Mouse (Mus musculus) heart, adult 2 months (tissue): Measurements from ENCODE around the gene Pde8a. TPM values are rescaled to one million over a fixed set of nuclear protein-coding genes. Genes with fewer than 3 reads are reported as not detected.

ENCODE experiments used
- DNase-seq, 2 experiments: peaks; one replicate each; pipeline ENCODE4 v3.0.0; 2021
- H3K27ac ChIP-seq: fragments of 200-600 bp; 2 replicates; pipeline ENCODE4 v1.8.1; 2022
- H3K27me3 ChIP-seq: fragments of 200-500 bp; 2 replicates; pipeline ENCODE4 v1.6.1; 2012; ENCODE audit warnings: mild to moderate bottlenecking, low read length, inconsistent platforms, mixed read lengths; ENCODE audit not compliant: control insufficient read depth, insufficient read depth
- H3K36me3 ChIP-seq: fragments of 200-500 bp; 2 replicates; pipeline ENCODE4 v1.6.1; 2012; ENCODE audit warnings: low read length, inconsistent platforms; ENCODE audit not compliant: control insufficient read depth, insufficient read depth
- H3K4me1 ChIP-seq: fragments of 200-500 bp; 2 replicates; pipeline ENCODE4 v1.6.1; 2011; ENCODE audit warnings: low read length; ENCODE audit not compliant: control insufficient read depth, insufficient read depth
- H3K4me3 ChIP-seq: fragments of 200-600 bp; 2 replicates; pipeline ENCODE4 v1.8.1; 2022
- H3K79me2 ChIP-seq: fragments of 200-500 bp; replicated peaks from 2 replicates; pipeline ENCODE4 v1.6.1; 2012; ENCODE audit warnings: mild to moderate bottlenecking, inconsistent platforms, low read length, moderate library complexity, mixed read lengths; ENCODE audit not compliant: control insufficient read depth, insufficient read depth
- H3K9ac ChIP-seq: fragments of 200-500 bp; 2 replicates; pipeline ENCODE4 v1.6.1; 2012; ENCODE audit warnings: low read depth, mild to moderate bottlenecking, control low read depth, inconsistent platforms, low read length, mixed read lengths
- CTCF ChIP-seq: fragments of 200-600 bp; IDR thresholded peaks from 2 replicates; pipeline ENCODE4 v1.8.1; 2022; ENCODE audit warnings: antibody characterized with exemption, mild to moderate bottlenecking, moderate library complexity
- EP300 ChIP-seq: fragments of 200-500 bp; IDR thresholded peaks from 2 replicates; pipeline ENCODE4 v1.6.1; 2011; ENCODE audit warnings: low read depth, low read length, control low read depth; ENCODE audit not compliant: insufficient read depth
- POLR2A ChIP-seq: fragments of 200-500 bp; IDR thresholded peaks from 2 replicates; pipeline ENCODE4 v1.6.1; 2011; ENCODE audit warnings: mild to moderate bottlenecking, low read depth, low read length, control low read depth; ENCODE audit not compliant: insufficient read depth
- WGBS: fragments of 180-500 bp; shearing (Covaris S2); methylation state at CpG from one replicate; pipeline ENCODE4 v1.1.7; 2018; 5-methylcytosine and 5-hydroxymethylcytosine counted together
- intact Hi-C: fragments of 180-260 bp; cut with DNase I; formaldehyde crosslinking; loops from one replicate; pipeline ENCODE4 v1.15.1; 2025
- polyA plus RNA-seq: library from polyadenylated mRNA; depleted of rRNA; stranded (reverse); fragments of >200 nt; gene quantifications from 2 replicates; pipeline ENCODE4 v1.2.3, GENCODE M21; 2012
- total RNA-seq, 2 experiments: library from RNA; stranded (reverse); gene quantifications; 2 replicates each; pipeline ENCODE4 v1.2.3; 2021

Pde8a gene
- total and polyA plus RNA-seq, 3 experiments: 7.8 to 13.0 (median 12.2) TPM

DNA sequence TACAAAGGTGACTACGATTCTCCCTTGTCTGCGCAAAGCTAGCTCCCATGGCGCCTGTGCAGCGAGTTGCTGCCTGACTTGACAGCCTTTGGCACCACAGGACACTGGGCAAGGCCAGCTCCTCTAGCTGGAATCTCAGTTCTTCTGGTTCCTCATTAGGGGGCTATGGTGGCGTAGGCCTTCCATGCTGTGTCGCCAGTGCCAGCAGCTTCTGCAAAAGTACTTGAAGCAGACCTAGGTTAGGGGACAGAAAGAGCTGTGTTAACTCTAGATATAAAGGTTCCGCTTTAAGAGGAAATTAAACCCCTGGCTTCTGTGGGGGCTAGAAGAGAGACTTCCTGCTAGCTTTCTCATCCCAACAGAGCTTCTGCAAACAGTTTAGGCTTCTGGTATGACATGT is 134.8 kb downstream of the Pde8a start:
- H3K79me2 ChIP-seq: no peaks in the 10 kb centered on the region
- no peak overlapping the region for H3K4me3 ChIP-seq
- intact Hi-C loops: loop anchor here (5.0 kb wide), 2 partner anchors 174 to 1326 kb away; partner anchors contain the start of gene Zfp710
- no peak for DNase-seq
- H3K36me3 ChIP-seq: peaks cover 4% of the 10 kb centered on the region; the same call in 1 of the 2 replicates
- no peak for TF ChIP-seq CTCF
- no peak for TF ChIP-seq EP300
- TF ChIP-seq POLR2A: no peak
- H3K27ac ChIP-seq: no peak overlapping the region
- H3K9ac ChIP-seq: no peak overlapping the region
- WGBS: 68% methylated on average over 7 of the region's 7 CpGs
- peaks cover 5% of the 10 kb centered on the region for H3K4me1 ChIP-seq
- H3K27me3 ChIP-seq: no peaks in the 10 kb centered on the region

DNA sequence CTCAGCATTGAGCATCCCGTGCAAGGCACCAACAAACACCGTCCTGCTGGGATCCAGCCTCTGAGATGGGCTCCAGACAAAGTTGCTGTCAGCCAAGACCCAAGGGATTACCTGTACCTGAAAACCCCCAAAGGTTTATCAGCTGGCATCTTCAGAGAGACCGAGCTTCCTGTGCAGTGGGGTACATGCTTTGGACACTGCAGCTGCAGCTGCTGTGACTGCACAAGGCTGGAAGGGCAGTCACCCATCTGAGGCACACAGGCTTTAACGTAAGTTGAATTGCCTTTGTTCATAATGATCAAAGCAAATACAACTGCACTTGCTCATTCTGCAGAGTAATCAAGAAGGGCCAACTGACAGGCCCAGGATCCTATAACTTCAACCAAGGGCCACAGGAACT is 138.4 kb downstream of the Pde8a start:
- no peak overlapping the region for H3K4me3 ChIP-seq
- intact Hi-C loops: no loop called here
- no peaks in the 10 kb centered on the region for H3K36me3 ChIP-seq
- TF ChIP-seq CTCF: no peak
- TF ChIP-seq EP300: no peak
- TF ChIP-seq POLR2A: no peak
- no peak overlapping the region for H3K9ac ChIP-seq
- H3K79me2 ChIP-seq: no peaks in the 10 kb centered on the region
- H3K4me1 ChIP-seq: no peaks in the 10 kb centered on the region
- H3K27ac ChIP-seq: no peak overlapping the region
- DNase-seq: no peak
- 87% methylated on average over 4 of the region's 4 CpGs for WGBS
- no peaks in the 10 kb centered on the region for H3K27me3 ChIP-seq

DNA sequence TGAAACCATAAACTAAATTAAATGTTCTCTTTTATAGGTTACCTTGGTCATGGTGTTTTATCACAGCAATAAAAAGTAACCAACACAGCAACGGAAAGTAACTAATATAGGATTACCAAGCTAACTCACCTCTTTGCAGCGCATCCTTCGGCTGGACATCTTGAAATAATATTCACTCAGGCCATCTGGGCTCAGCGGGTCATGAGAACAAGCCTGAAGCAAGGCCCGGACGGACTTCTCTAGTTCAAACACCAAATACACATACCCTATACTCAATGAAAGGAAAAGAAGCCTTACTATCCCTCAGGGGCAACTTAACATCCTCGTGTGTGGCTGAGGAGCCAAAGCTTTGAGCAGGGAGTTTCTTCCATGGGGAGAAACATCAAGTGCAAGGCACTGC is 142.3 kb downstream of the Pde8a start:
- H3K9ac ChIP-seq: no peak overlapping the region
- intact Hi-C loops: no loop called here
- H3K4me3 ChIP-seq: no peak overlapping the region
- TF ChIP-seq CTCF: no peak
- no peak for TF ChIP-seq EP300
- no peak for TF ChIP-seq POLR2A
- no peak for DNase-seq
- H3K36me3 ChIP-seq: no peaks in the 10 kb centered on the region
- no peaks in the 10 kb centered on the region for H3K27me3 ChIP-seq
- no peaks in the 10 kb centered on the region for H3K4me1 ChIP-seq
- H3K79me2 ChIP-seq: no peaks in the 10 kb centered on the region
- H3K27ac ChIP-seq: no peak overlapping the region
- WGBS: 87% methylated on average over 7 of the region's 7 CpGs

DNA sequence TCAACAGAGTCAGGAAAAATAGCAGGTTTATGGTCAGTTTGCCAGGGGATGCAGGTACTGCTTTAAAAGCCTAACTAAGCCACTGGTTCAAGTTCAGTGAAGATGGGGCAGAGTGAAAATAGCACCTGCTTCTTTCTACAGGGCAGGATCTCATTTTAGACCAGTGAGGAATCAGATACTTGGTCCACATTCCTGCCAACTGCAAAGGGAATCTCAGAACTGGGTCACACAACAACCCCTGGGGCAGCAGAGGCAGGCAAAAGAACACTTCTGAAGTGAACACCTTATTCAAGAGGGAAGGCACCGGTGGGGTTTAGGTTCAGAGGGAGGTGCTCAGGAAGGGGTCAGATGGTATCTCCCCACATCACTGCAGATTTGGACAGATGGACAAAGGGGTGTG is 143.0 kb downstream of the Pde8a start:
- Histone ChIP-seq H3K27ac (no peak overlapping the region), H3K4me3 (no peak overlapping the region), H3K79me2 (no peaks in the 10 kb centered on the region), H3K4me1 (no peaks in the 10 kb centered on the region), H3K9ac (no peak overlapping the region), H3K27me3 (no peaks in the 10 kb centered on the region), H3K36me3 (no peaks in the 10 kb centered on the region)
- intact Hi-C loops: no loop called here
- no peak for DNase-seq
- TF ChIP-seq POLR2A: no peak
- WGBS: 87% methylated on average over 1 of the region's 1 CpGs

DNA sequence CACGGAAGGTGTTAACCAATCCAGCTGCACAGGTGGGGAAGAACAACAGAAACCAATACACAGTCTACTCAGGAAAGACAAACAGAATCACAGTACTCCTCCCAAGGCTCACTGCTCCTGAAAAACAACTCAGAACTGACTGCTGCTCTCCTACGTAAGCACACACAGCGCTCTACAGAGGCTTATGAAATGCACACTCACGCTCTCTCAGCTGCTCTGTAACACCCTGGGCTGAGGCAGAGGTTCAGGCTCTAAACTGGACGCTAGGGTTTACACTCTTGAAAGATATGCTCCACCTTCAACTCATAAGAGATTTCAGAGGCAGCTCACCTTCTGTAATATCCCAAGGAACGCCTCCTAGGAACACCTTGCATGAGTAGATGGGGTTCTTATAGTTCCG is 143.6 kb downstream of the Pde8a start:
- Histone ChIP-seq H3K36me3 (no peaks in the 10 kb centered on the region), H3K9ac (no peak overlapping the region), H3K27me3 (no peaks in the 10 kb centered on the region), H3K27ac (no peak overlapping the region), H3K4me3 (no peak overlapping the region), H3K4me1 (no peaks in the 10 kb centered on the region), H3K79me2 (no peaks in the 10 kb centered on the region)
- DNase-seq: no peak
- intact Hi-C loops: no loop called here
- TF ChIP-seq POLR2A: no peak
- 82% methylated on average over 7 of the region's 7 CpGs for WGBS

DNA sequence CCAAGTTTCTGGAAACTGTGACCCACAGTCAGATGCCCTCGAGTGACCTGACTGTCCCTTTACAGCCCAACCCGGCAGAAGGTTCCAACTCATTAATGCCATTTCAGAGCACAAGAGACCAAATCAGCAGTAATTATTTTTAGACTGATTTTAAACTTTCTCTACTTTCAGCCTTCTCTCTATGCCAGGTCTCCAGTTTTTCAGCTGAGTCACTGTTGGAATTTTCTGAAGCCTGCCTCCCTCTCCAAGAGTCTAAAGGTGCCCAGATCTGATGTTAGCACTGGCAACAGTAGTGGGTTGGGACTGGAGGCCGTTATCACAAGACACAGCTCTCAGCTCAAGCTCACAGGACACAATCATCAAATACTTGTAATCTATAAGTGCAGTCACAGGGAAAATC is 154.6 kb downstream of the Pde8a start:
- H3K9ac ChIP-seq: no peak overlapping the region
- H3K27ac ChIP-seq: no peak overlapping the region
- peaks cover 3% of the 10 kb centered on the region for H3K4me1 ChIP-seq
- intact Hi-C loops: no loop called here
- 36% methylated on average over 3 of the region's 3 CpGs for WGBS
- no peaks in the 10 kb centered on the region for H3K79me2 ChIP-seq
- no peak for DNase-seq
- no peaks in the 10 kb centered on the region for H3K27me3 ChIP-seq
- no peak overlapping the region for H3K4me3 ChIP-seq
- no peaks in the 10 kb centered on the region for H3K36me3 ChIP-seq
- no peak for TF ChIP-seq EP300
- TF ChIP-seq CTCF: no peak
- TF ChIP-seq POLR2A: no peak

DNA sequence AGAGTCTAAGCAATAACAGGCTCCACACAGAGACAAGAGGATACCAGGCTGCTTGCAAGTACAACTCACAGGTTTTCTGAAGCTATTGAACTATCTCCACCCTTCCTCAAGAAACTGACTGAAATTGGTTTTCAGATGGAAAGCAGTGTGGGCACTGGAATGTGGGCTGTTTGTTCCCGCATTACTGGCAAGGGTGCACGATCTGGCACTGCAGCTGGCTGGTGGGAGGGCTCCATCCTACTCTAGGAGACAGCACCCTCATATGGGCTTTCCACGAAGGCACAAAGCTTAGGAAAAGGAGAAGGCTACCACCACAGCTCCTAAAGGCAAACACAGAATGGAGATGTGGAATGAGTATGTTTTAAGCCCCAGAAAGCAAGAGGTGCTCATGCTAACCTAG is 156.3 kb downstream of the Pde8a start:
- DNase-seq: no peak
- intact Hi-C loops: no loop called here
- Histone ChIP-seq H3K79me2 (no peaks in the 10 kb centered on the region), H3K4me1 (peaks cover 3% of the 10 kb centered on the region), H3K9ac (no peak overlapping the region), H3K4me3 (no peak overlapping the region), H3K27ac (no peak overlapping the region), H3K27me3 (no peaks in the 10 kb centered on the region), H3K36me3 (no peaks in the 10 kb centered on the region)
- WGBS: 74% methylated on average over 3 of the region's 3 CpGs
- no peak for TF ChIP-seq EP300
- TF ChIP-seq CTCF: no peak
- no peak for TF ChIP-seq POLR2A
